Mouse (Mus musculus): Measurements from ENCODE around the gene Galns. TPM values are rescaled to one million over a fixed set of nuclear protein-coding genes. Genes with fewer than 3 reads are reported as not detected.

The Galns gene
- polyA plus RNA-seq, 1 experiment from 2014 or later: 6.4 TPM

- ATAC-seq (ENCODE audit: low FRiP score): no peak
- DNase-seq (ENCODE audit: low spot score, missing footprints): no peak
- H3K27me3 ChIP-seq (ENCODE audit: control insufficient read depth, insufficient read depth, low read length): peaks cover 21% of the 10 kb centered on the region
- H3K4me3 ChIP-seq (ENCODE audit: low read depth, low read length): no peak overlapping the region
- no peaks in the 10 kb centered on the region; the same call in 1 of the 2 replicates for H3K36me3 ChIP-seq (ENCODE audit: control insufficient read depth, insufficient read depth, low read length)
- H3K9ac ChIP-seq (ENCODE audit: low read length): no peak overlapping the region
- peak overlapping the region; percentile 11; the same call in 1 of the 2 replicates for H3K4me2 ChIP-seq
- no peaks in the 10 kb centered on the region for H3K9me3 ChIP-seq (ENCODE audit: control insufficient read depth, low read length)
- H3K4me1 ChIP-seq (ENCODE audit: control insufficient read depth, insufficient read depth, low read length): peaks cover 4% of the 10 kb centered on the region
- WGBS: 73% methylated on average over 24 of the region's 24 CpGs
- no peak overlapping the region; the same call in 1 of the 2 replicates for H3K27ac ChIP-seq (ENCODE audit: low read depth, low read length)
Observed at GRCm38 (mm10) chr8:122546811-122547453, 64.3 kb downstream of the Galns start.

GRCm38 (mm10) chr8:122546066-122546755 is 65.1 kb downstream of the Galns start:
- WGBS: 83% methylated on average over 7 of the region's 7 CpGs
- no peaks in the 10 kb centered on the region for H3K9me3 ChIP-seq (ENCODE audit: control insufficient read depth, low read length)
- no peak overlapping the region for H3K4me3 ChIP-seq (ENCODE audit: low read depth, low read length)
- H3K4me1 ChIP-seq (ENCODE audit: control insufficient read depth, insufficient read depth, low read length): peaks cover 4% of the 10 kb centered on the region
- no peak for DNase-seq (ENCODE audit: low spot score, missing footprints)
- no peak overlapping the region for H3K9ac ChIP-seq (ENCODE audit: low read length)
- peaks cover 14% of the 10 kb centered on the region for H3K27me3 ChIP-seq (ENCODE audit: control insufficient read depth, insufficient read depth, low read length)
- H3K4me2 ChIP-seq: no peak overlapping the region
- H3K27ac ChIP-seq (ENCODE audit: low read depth, low read length): no peak overlapping the region
- no peaks in the 10 kb centered on the region; the same call in 1 of the 2 replicates for H3K36me3 ChIP-seq (ENCODE audit: control insufficient read depth, insufficient read depth, low read length)
- 0 out of 2 replicates have a peak, but pooled peaks have one; percentile 40 for ATAC-seq (ENCODE audit: low FRiP score)

- Histone ChIP-seq H3K9ac (ENCODE audit: low read length) (no peak overlapping the region), H3K4me3 (ENCODE audit: low read depth, low read length) (no peak overlapping the region), H3K4me1 (ENCODE audit: control insufficient read depth, insufficient read depth, low read length) (no peaks in the 10 kb centered on the region; the same call in 1 of the 2 replicates), H3K27me3 (ENCODE audit: control insufficient read depth, insufficient read depth, low read length) (no peaks in the 10 kb centered on the region), H3K4me2 (no peak overlapping the region), H3K9me3 (ENCODE audit: control insufficient read depth, low read length) (no peaks in the 10 kb centered on the region), H3K36me3 (ENCODE audit: control insufficient read depth, insufficient read depth, low read length) (no peaks in the 10 kb centered on the region; the same call in 1 of the 2 replicates), H3K27ac (ENCODE audit: low read depth, low read length) (no peak overlapping the region)
- DNase-seq (ENCODE audit: low spot score, missing footprints): no peak
- ATAC-seq (ENCODE audit: low FRiP score): no peak
- WGBS: 90% methylated on average over 8 of the region's 8 CpGs
Observed at GRCm38 (mm10) chr8:122544138-122544537, 67.1 kb downstream of the Galns start.

- Histone ChIP-seq H3K4me3 (ENCODE audit: low read depth, low read length) (no peak overlapping the region), H3K27me3 (ENCODE audit: control insufficient read depth, insufficient read depth, low read length) (no peaks in the 10 kb centered on the region), H3K9me3 (ENCODE audit: control insufficient read depth, low read length) (no peaks in the 10 kb centered on the region), H3K27ac (ENCODE audit: low read depth, low read length) (no peak overlapping the region), H3K4me2 (no peak overlapping the region), H3K9ac (ENCODE audit: low read length) (no peak overlapping the region), H3K36me3 (ENCODE audit: control insufficient read depth, insufficient read depth, low read length) (no peaks in the 10 kb centered on the region; the same call in 1 of the 2 replicates), H3K4me1 (ENCODE audit: control insufficient read depth, insufficient read depth, low read length) (no peaks in the 10 kb centered on the region)
- no peak for DNase-seq (ENCODE audit: low spot score, missing footprints)
- ATAC-seq (ENCODE audit: low FRiP score): no peak
- WGBS: 88% methylated on average over 9 of the region's 9 CpGs
Observed at GRCm38 (mm10) chr8:122538310-122539076, 72.8 kb downstream of the Galns start.

GRCm38 (mm10) chr8:122537812-122538211 is 73.5 kb downstream of the Galns start:
- Histone ChIP-seq H3K9ac (ENCODE audit: low read length) (no peak overlapping the region), H3K4me3 (ENCODE audit: low read depth, low read length) (no peak overlapping the region), H3K9me3 (ENCODE audit: control insufficient read depth, low read length) (no peaks in the 10 kb centered on the region), H3K4me1 (ENCODE audit: control insufficient read depth, insufficient read depth, low read length) (no peaks in the 10 kb centered on the region), H3K27ac (ENCODE audit: low read depth, low read length) (no peak overlapping the region), H3K4me2 (no peak overlapping the region), H3K36me3 (ENCODE audit: control insufficient read depth, insufficient read depth, low read length) (no peaks in the 10 kb centered on the region; the same call in 1 of the 2 replicates), H3K27me3 (ENCODE audit: control insufficient read depth, insufficient read depth, low read length) (no peaks in the 10 kb centered on the region)
- DNase-seq (ENCODE audit: low spot score, missing footprints) (no peak), ATAC-seq (ENCODE audit: low FRiP score) (no peak)
- WGBS: 86% methylated on average over 2 of the region's 2 CpGs

GRCm38 (mm10) chr8:122537033-122537432 is 74.2 kb downstream of the Galns start:
- no peaks in the 10 kb centered on the region for H3K4me1 ChIP-seq (ENCODE audit: control insufficient read depth, insufficient read depth, low read length)
- no peaks in the 10 kb centered on the region for H3K36me3 ChIP-seq (ENCODE audit: control insufficient read depth, insufficient read depth, low read length)
- ATAC-seq (ENCODE audit: low FRiP score) (no peak), DNase-seq (ENCODE audit: low spot score, missing footprints) (no peak)
- H3K9me3 ChIP-seq (ENCODE audit: control insufficient read depth, low read length): no peaks in the 10 kb centered on the region
- no peak overlapping the region for H3K4me3 ChIP-seq (ENCODE audit: low read depth, low read length)
- no peak overlapping the region for H3K9ac ChIP-seq (ENCODE audit: low read length)
- WGBS: 77% methylated on average over 6 of the region's 6 CpGs
- no peak overlapping the region for H3K27ac ChIP-seq (ENCODE audit: low read depth, low read length)
- H3K4me2 ChIP-seq: no peak overlapping the region
- no peaks in the 10 kb centered on the region for H3K27me3 ChIP-seq (ENCODE audit: control insufficient read depth, insufficient read depth, low read length)

- H3K27ac ChIP-seq (ENCODE audit: low read depth, low read length): no peak overlapping the region
- no peaks in the 10 kb centered on the region for H3K4me1 ChIP-seq (ENCODE audit: control insufficient read depth, insufficient read depth, low read length)
- no peak for ATAC-seq (ENCODE audit: low FRiP score)
- no peak overlapping the region for H3K9ac ChIP-seq (ENCODE audit: low read length)
- H3K9me3 ChIP-seq (ENCODE audit: control insufficient read depth, low read length): no peaks in the 10 kb centered on the region
- WGBS: 86% methylated on average over 8 of the region's 8 CpGs
- no peaks in the 10 kb centered on the region for H3K27me3 ChIP-seq (ENCODE audit: control insufficient read depth, insufficient read depth, low read length)
- no peak overlapping the region for H3K4me3 ChIP-seq (ENCODE audit: low read depth, low read length)
- H3K36me3 ChIP-seq (ENCODE audit: control insufficient read depth, insufficient read depth, low read length): no peaks in the 10 kb centered on the region
- no peak for DNase-seq (ENCODE audit: low spot score, missing footprints)
- H3K4me2 ChIP-seq: no peak overlapping the region
Observed at GRCm38 (mm10) chr8:122531312-122531711, 80.0 kb downstream of the Galns start.

GRCm38 (mm10) chr8:122529159-122529558 is 82.1 kb downstream of the Galns start:
- no peaks in the 10 kb centered on the region for H3K36me3 ChIP-seq (ENCODE audit: control insufficient read depth, insufficient read depth, low read length)
- H3K9ac ChIP-seq (ENCODE audit: low read length): no peak overlapping the region
- 78% methylated on average over 4 of the region's 4 CpGs for WGBS
- H3K4me2 ChIP-seq: no peak overlapping the region
- H3K27me3 ChIP-seq (ENCODE audit: control insufficient read depth, insufficient read depth, low read length): no peaks in the 10 kb centered on the region
- no peak for DNase-seq (ENCODE audit: low spot score, missing footprints)
- no peaks in the 10 kb centered on the region for H3K9me3 ChIP-seq (ENCODE audit: control insufficient read depth, low read length)
- no peak overlapping the region for H3K27ac ChIP-seq (ENCODE audit: low read depth, low read length)
- H3K4me3 ChIP-seq (ENCODE audit: low read depth, low read length): no peak overlapping the region
- no peak for ATAC-seq (ENCODE audit: low FRiP score)
- peaks cover under 1% of the 10 kb centered on the region for H3K4me1 ChIP-seq (ENCODE audit: control insufficient read depth, insufficient read depth, low read length)

Data from midbrain, embryonic 11.5 days (tissue).